Mouse (Mus musculus): ENCODE results near the gene Tapt1. TPM values are rescaled to one million over a fixed set of nuclear protein-coding genes. Genes with fewer than 3 reads are reported as not detected.

The Tapt1 gene
- polyA plus RNA-seq, 2 experiments from 2014 or later = 12.8 to 17.0 TPM

- ATAC-seq = no peak
Measured at GRCm38 (mm10) chr5:44233933-44234332, 7.5 kb upstream of the Tapt1 start.

- ATAC-seq = no peak
Measured at GRCm38 (mm10) chr5:44228756-44229155, 2.3 kb upstream of the Tapt1 start.

- no peak for ATAC-seq
Measured at GRCm38 (mm10) chr5:44228323-44228722, 1.9 kb upstream of the Tapt1 start.

GRCm38 (mm10) chr5:44227462-44227840 is 1.0 kb upstream of the Tapt1 start:
- ATAC-seq = peak; percentile 1

- ATAC-seq = peak; percentile 31
Measured at GRCm38 (mm10) chr5:44225911-44226520, 410 bp downstream of the Tapt1 start.

GRCm38 (mm10) chr5:44224916-44225600 is 1.4 kb downstream of the Tapt1 start:
- ATAC-seq = no peak

- peak; percentile 52 for ATAC-seq
Measured at GRCm38 (mm10) chr5:44224251-44224650, 2.2 kb downstream of the Tapt1 start.

GRCm38 (mm10) chr5:44223341-44223881 is 3.0 kb downstream of the Tapt1 start:
- ATAC-seq = no peak

GRCm38 (mm10) chr5:44220430-44220829 is 6.0 kb downstream of the Tapt1 start:
- peak; percentile 52 for ATAC-seq

GRCm38 (mm10) chr5:44219871-44220270 is 6.6 kb downstream of the Tapt1 start:
- no peak for ATAC-seq

GRCm38 (mm10) chr5:44218483-44218882 is 7.9 kb downstream of the Tapt1 start:
- ATAC-seq = no peak

GRCm38 (mm10) chr5:44217685-44218041 is 8.8 kb downstream of the Tapt1 start:
- peak; percentile 64 for ATAC-seq

GRCm38 (mm10) chr5:44217041-44217684 is 9.3 kb downstream of the Tapt1 start:
- no peak for ATAC-seq

- no peak for ATAC-seq
Measured at GRCm38 (mm10) chr5:44215118-44215517, 11.3 kb downstream of the Tapt1 start.

- ATAC-seq = no peak
Measured at GRCm38 (mm10) chr5:44214025-44214424, 12.4 kb downstream of the Tapt1 start.

GRCm38 (mm10) chr5:44213391-44213790 is 13.0 kb downstream of the Tapt1 start:
- no peak for ATAC-seq

- no peak for ATAC-seq
Measured at GRCm38 (mm10) chr5:44211818-44212465, 14.5 kb downstream of the Tapt1 start.

- ATAC-seq = no peak
Measured at GRCm38 (mm10) chr5:44207286-44207685, 19.1 kb downstream of the Tapt1 start.

- ATAC-seq = no peak
Measured at GRCm38 (mm10) chr5:44206651-44207050, 19.8 kb downstream of the Tapt1 start.

- ATAC-seq = no peak
Measured at GRCm38 (mm10) chr5:44203410-44203809, 23.0 kb downstream of the Tapt1 start.

GRCm38 (mm10) chr5:44201665-44202064 is 24.8 kb downstream of the Tapt1 start:
- ATAC-seq = no peak

- no peak for ATAC-seq
Measured at GRCm38 (mm10) chr5:44199109-44199508, 27.3 kb downstream of the Tapt1 start.

- no peak for ATAC-seq
Measured at GRCm38 (mm10) chr5:44198471-44198870, 28.0 kb downstream of the Tapt1 start.

Measured in CD4-positive, CD25-positive, alpha-beta regulatory T cell, adult 4 months (primary cell).